Mouse (Mus musculus) kidney, adult 8-10 months (tissue): ENCODE data around the gene Cxcl12.

Source experiments
- DNase-seq, 2 experiments: peaks; one replicate each; pipeline ENCODE4 v3.0.0; 2022

Cxcl12 gene

GRCm38 (mm10) chr6:117220831-117221345, 52.6 kb downstream of the Cxcl12 start:
- DNase-seq: no peak
